Mouse (Mus musculus) C2C12 (cell line): ENCODE data around the gene Spon2.

Source experiments
- CTCF ChIP-seq: IDR thresholded peaks from one replicate; pipeline ENCODE4 v1.5.1; 2011; ENCODE audit not compliant: control insufficient read depth, insufficient read depth, insufficient read length
- MAX ChIP-seq: IDR thresholded peaks from one replicate; pipeline ENCODE4 v1.6.1; 2011; ENCODE audit warnings: mild to moderate bottlenecking, control low read depth
- MYOD1 ChIP-seq: IDR thresholded peaks from one replicate; pipeline ENCODE4 v1.6.1; 2011; ENCODE audit warnings: low read depth; ENCODE audit not compliant: control insufficient read depth, insufficient read length
- USF1 ChIP-seq: IDR thresholded peaks from one replicate; pipeline ENCODE4 v1.6.1; 2011; ENCODE audit warnings: low read depth, mild to moderate bottlenecking, control low read depth, moderate library complexity

DNA sequence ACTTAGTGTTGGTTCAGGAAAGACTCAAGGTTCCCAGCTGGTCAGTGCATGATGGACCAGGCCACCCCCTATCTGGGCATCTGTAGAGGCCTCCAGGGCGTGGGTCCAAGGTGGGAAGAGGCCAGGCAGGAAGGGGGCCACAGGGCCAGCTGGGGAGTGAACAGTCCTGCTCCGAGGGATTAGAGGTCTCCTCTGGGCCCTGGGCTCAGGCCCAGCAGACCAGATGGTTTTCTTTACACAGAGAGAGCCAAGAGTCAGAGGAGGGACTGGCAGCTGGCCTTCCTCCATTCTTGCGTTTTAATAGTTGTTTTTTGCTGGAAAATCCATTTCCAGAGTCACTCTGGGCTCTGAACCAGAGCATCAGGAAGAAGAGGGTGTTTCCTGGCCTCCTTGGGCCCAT is 27.4 kb upstream of the Spon2 start:
- no peak for TF ChIP-seq CTCF
- TF ChIP-seq MYOD1, result no peak
- TF ChIP-seq USF1, result no peak
- no peak for TF ChIP-seq MAX
